Mouse (Mus musculus): Measurements from ENCODE around the gene Uspl1. TPM values are rescaled to one million over a fixed set of nuclear protein-coding genes. Genes with fewer than 3 reads are reported as not detected.
"Not testable (repeated sequence)": the region's sequence is repeated elsewhere in the genome, so short reads cannot be mapped to it uniquely, and the experiment has no call there.

Uspl1 gene
- polyA plus RNA-seq (2017; shearing (Covaris generic)), result 10 to 100 TPM; 33.6 to 38.3 (median 34.7) TPM

DNA sequence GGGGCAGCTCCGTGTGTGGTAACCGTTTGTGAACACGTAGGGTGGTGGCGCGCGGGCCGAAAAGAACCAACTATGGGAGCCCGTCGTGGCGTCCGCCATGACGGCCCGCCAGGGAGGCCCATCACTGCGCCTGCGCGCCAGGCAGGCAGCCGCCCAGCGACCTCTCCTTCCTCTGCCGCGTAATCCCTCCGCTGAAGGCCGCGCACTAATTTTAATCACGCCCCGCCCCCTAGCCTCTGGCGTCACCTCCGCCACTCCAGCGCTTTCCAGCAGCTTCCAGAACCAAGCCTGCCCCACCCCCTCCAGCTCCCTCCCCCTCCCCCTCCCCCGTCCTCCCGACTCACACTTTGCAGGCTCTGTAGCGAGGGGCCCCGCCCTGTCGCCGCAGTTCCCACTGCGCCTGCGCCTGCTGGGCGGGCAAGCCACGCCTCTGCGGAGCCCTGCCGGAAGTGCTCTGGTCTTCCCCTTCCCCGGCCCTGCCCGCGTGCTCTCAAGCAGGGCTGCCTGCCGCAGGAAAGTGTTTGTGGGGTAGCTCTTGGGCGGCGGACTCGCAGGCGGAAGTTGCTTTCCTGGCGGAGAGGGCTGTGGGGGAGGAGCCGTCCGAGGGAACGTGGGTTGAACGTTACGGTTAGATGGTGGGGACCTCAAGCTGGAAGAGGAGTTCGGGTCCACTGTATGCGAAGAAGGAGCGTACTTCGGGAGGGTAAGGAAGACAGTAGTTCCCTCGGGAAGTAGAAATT lies at the start of gene Uspl1, which contains the start of gene Hmgb1:
TSS of gene Uspl1 (plus strand) at position 247 of the 740 bp plus-strand sequence.
TSS of gene Hmgb1 (minus strand) at position 386 of the 740 bp plus-strand sequence.
- peak; percentile 88 for ATAC-seq

DNA sequence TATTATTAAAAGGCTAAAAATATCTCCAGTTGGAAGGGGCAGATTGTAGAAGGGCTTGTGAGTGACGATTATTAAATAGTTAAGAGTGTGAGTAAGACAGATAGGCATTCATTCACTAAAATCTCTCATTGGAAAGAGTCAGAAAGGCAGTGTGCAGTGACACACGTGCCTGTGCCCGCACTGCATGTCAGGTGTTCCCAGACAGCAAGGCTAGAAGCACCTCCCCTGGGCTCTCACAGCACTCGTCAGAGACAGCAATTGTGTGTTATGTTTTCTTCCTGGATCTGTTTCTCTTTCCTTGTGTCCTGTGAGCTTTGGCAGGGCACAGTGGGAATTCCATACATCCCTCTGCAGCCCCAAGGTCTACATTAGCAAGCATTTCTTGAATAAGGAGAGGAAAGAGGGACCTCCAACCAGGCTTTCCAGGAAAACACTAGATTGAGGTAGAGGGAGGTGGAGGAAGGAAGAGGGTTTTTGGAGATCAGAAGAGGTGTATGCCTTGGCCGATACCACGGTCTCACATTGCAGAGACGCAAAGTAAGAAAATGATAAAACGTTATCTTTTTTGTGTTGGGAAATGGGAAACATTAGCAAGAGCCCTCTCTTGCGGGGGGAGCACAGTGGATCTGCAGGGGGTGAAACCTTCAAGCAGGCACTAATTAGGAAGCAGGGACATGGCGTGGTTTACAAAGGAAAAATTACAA lies 49.2 kb upstream of the Uspl1 start:
- ATAC-seq, result no peak

DNA sequence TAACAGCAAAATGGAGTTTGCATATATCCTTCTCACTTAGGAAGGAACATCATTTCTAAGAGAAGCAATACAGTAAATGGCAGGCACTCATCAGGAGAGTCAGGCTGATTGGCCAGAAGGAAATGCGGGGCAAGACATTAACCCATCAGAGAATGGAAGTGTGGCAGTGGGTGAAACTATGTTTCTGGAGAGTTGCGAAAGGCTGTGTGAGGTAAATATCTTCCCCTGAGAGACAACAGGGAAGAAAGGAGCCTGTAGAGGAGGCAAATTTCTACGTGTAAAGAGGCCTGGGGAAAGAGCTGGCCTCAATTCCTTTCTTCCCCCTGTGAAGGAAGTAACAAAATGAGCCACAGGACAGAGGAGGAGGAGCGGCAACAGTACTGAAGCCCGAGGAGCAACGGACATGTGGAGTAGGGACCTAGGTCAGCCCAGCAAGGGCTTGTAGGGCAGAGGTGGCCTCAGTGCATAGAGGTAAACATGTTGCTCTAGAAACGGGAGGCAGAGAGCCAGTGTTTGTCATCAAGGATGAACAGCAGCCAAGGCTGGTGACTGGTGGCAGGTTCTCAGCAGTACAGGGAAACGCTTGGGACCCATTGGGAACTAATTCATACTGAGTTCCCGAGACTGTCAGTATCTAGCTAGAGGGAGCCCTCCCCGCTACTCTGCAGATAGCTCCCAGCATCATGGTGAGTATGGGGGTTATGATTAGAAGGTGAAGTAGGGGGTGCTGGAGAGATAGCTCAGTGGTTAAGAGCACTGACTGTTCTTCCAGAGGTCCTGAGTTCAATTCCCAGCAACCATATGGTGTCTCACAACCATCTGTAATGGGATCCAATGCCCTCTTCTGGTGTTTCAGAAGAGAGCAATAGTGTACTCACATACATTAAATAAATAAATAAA lies 48.4 kb upstream of the Uspl1 start:
- no peak for ATAC-seq

DNA sequence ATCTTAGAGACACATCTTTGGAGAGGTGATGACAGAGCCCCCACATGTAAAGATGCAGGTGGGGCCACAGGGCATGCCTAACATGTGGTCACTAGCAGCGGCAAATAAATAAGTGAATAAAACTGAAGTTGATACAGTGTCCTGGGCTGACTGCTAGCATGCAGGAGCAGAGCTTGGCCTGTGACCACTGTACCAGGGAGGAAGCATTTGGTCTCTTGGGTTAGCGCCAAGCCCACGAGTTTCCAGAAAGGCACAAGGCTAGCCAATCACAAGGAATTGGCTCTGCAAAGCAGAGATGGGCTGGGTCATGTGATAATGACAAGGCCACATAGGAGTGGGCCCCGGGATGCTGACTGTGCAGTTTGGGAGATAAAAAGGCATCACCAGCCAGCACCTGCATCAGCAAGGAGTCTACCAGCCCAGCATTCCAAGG lies 47.2 kb upstream of the Uspl1 start:
- no peak for ATAC-seq

DNA sequence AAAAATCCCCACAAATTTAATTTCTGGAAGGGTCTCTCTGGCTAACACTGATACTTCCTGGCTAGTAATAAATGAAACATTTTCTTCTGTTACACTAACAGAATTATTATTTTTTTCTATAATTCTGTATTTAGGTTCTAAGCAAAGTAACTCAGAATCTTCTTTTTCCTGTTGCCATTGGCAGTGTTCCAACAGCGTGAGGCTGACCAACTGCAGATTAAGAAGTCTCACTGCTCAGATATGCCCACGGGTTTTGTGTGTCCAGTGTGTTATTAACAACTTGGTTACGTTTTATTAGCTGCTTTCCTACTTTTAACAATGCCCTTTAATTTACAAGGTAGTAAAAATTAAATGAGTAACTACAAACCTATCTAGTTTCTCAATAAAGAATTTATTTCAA lies 46.7 kb upstream of the Uspl1 start:
- no peak for ATAC-seq

DNA sequence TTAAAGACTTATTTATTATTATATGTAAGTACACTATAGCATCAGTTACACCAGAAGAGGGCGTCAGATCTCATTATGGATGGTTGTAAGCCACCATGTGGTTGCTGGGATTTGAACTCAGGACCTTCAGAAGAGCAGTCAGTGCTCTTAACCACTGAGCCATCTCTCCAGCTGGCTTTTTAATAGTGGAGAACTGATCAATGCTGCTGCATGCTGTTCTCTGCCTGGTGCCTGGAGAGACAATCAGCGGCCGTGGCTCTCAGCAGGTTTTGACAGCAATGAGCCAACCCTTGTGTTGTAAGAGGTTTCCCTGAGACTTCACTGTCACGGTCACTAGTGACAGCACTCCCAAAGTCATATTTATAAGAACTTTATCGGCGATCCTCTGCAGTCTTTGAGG lies 46.1 kb upstream of the Uspl1 start:
- ATAC-seq, result not testable (repeated sequence)

DNA sequence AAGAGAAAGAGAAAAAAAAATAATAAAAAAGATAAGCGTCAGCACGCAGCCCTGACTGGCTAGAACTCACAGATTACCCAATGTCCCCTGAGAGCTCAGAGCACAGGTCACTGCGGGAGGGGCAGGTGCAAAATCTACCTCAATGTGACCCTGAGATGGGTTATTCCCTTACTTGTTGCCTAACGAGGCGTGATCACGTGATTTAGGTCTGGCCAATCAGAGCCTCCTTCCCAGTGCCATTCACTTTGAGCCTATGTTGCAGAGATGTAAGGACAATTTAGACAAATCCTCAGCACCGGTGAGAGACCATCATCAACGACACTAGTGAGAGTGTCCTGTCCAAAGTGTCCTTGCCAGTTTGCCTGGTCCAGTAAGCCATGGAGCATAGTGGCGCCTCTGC lies 43.8 kb upstream of the Uspl1 start:
- no peak for ATAC-seq

DNA sequence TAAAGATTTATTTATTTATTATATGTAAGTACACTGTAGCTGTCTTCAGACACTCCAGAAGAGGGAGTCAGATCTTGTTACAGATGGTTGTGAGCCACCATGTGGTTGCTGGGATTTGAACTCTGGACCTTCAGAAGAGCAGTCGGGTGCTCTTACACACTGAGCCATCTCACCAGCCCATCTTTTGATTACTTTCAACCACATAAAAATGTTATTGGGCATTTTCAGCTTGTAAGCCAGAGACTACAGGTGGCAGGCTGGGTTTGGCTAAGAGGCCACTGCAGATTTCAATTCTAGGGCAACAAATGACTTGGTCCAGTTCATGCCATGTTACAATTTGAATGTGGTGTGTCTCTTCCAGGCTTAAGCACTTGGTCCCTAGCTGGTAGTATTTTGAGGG lies 43.0 kb upstream of the Uspl1 start:
- not testable (repeated sequence) for ATAC-seq

DNA sequence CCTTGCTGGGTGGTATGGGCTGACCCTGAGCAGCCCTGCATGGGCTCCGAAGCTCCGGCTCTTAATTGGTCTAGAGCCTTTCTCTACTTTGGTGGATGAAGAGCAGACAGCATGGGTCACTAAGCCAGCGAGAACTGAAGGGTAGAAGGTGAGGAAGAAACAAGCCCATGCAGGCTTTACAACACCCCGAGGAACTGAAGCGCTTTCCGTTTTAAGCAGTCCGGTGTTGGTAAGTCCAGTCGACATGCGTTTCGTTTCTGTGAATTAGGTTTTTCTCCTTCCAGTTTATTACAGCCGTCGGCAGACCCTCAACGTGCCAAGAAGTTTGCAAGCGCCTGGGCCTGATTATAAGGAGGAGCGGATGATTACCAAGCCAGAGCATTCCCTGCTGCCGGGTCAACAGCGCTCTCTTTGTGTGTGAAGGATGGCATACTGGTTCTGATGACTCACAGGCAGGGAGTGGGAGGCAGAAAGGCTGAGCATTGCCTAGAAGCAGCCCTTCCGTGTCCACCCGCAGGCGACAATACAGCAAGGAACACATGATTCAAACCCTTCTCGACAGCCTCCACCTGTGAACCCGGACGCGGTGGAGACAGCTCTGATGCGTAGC lies 40.3 kb upstream of the Uspl1 start:
- no peak for ATAC-seq

DNA sequence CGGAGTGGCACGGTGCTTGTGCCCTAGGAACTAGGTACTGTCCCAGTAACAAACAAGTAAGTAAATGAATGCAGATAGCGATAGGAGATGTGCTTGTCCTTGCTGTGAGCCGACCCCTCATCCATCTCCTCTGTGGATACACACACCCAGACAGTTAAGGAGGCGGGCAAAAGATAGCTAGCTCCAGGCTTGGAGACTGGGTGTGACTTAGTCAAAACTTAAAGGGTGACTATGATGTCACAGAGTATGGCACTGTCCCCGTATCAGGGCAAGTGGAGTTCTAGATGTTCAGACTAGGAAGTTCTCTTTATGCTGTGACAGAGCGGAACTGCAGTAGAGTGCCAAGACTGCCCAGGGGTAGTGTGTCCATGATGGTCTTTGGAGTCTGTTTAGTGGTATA lies 37.5 kb upstream of the Uspl1 start:
- no peak for ATAC-seq

DNA sequence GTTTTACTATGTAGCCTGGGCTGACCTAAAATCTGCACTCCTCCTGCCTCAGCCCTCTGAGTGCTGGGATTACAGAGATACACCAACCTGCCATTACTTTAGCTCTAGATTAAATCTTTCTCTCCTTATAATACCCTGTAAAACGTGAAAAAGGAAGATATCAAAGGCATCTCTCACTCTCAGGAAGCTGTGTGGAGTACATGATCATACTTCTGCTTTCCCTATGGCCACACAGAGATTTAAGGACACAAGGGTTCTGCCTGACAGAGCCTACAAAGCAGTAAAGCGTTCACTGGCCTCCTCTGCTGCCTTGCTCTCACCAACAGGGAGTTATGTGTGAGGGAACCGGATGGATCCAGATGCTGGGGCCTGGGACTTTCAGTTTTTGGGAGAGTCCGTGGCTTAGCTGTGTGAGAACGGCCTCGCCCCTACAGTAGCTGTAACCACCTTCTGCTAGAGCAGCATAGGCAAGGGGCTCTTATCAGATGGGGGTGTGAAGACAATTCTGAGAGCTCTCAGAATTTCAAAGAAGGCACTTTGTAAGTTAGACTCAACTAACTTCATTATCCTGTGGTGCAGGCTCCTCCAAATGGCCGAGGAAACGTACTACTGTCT lies 36.7 kb upstream of the Uspl1 start:
- ATAC-seq, result no peak

DNA sequence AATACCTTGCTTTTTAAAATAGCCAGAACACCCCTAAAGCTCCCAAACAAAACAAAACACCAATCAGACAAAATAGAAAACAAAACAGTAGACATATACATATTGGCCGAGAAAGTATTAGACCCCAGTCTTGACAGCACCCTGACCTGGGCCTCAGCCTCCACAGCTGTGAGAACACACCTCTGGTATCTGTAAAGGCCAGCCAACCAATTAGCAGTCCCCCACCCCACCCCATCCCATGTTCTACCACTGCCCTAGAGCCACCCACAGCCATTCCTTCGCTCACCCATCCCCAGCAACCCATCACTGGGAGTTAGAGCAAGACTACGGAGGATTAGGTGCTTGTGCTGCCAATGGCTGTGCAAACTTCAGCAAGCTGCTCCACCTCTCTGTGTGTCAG lies 33.3 kb upstream of the Uspl1 start:
- no peak for ATAC-seq

DNA sequence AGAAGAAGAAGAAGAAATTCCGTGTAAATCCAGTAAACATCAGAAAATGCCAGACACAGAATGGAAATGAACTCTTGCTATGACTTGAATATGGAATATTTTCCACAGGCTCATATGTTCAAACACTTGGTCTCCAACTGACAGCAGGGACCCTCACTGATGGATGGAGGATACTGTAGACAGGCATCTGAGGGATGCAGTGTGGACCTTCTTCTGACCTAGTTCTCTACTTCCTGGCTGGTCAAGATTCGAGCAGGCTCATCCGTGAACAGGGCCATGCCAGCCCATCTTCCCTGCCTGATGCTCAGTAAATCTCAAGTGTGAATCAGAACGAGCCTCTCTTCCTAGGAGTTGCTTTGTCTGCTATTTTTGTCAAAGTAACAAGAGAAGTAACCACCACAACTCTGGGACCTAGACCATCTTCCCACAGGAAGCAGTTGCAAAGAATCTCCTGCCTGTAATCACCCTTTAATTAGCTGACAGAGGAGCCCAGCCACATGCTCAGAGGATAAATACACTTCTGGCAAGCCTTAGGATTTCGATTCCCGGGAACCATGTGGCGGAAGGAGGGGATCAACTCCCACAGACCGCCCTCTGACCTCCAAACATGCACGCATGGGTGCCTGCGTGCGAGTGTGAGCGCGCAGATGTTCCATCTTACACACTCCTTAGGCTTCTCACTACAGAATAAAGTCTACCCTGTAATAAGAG lies 31.9 kb upstream of the Uspl1 start:
- ATAC-seq, result no peak

DNA sequence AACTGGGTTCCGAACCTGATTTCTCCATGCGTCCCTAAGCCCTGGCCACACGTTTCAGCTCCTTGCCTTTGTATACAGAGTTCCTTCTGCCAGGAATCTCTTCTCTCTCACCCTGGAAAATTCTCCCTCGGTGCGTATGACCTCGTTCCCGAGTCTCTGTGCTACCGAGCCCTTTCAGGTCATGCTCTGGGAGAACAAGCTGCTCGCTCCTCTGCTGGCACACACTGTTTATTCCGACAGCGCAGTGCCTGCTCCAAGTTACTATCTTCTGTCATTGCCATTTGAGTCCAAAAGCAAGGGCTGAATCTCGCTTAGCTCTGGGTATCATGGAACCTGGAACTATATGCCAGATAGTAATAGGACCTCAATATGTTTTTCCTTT lies 31.4 kb upstream of the Uspl1 start:
- ATAC-seq, result no peak

DNA sequence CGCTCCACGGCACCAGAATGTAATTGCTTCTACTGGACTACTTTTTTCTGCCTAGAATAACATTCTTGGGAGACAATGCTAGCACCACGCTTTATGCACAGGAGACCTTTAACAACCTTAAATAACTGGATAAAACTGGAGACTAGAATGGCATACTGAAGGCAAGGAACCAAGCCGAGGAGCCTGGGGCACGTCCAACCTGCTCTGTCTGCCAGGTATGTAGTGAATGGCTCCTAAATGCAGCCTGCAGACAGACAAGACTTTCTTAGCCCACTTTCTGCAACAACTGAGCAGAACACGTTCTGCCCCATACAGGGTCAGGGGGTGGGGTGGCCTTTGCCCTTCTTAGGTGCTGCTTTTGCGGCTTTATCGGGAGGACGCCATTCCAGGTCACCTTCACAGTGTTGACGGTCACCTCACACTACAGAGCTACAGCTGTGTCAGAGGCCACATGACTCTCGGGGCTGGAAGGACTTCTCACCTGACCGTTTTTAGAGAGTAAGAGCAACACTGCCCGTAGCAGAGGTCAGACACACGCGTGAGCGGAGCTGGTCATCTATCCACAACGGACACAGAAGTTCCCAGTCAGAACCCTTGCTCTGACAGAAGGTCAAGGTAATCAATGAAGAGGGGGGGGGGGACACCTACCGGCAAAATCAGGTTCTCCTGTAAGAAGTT lies 27.1 kb upstream of the Uspl1 start:
- ATAC-seq, result no peak

DNA sequence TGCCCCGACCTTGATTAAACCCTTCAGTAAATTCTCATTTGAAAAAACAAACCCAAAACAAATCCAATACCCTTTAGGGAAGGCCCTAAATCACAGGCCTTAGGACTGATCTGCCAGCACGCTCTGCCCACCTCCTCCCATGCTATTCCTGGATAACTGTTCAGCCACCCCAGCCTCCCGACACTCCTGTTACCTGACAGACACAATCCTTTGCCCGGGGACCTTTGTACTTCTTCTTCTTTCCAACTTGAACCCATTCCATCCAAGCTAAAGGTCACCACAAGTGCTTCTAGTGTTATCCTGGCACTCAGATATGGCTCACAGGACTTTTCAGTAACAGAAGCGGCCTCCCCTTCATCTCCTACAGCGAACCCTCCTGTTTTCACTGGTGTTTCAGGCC lies 25.1 kb upstream of the Uspl1 start:
- ATAC-seq, result no peak

DNA sequence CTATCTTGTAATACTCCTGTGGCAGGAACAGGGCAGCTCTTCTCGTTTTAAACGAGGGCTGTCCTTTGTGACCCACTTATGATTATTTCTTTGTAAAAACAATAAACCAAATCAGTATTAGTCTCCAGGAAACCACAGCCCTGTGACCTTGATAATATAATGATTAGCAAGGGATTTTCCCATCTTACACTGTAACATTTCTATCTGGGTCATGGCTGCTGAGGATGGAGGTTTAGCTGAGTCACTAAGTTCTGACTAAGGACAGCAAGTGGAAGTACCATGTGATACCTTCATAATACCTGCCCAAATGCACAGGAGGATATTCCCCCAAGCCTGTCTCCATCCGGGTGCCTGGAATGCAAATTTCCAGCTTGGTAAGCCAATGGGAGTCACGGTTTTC lies 23.7 kb upstream of the Uspl1 start:
- ATAC-seq, result peak; percentile 86

DNA sequence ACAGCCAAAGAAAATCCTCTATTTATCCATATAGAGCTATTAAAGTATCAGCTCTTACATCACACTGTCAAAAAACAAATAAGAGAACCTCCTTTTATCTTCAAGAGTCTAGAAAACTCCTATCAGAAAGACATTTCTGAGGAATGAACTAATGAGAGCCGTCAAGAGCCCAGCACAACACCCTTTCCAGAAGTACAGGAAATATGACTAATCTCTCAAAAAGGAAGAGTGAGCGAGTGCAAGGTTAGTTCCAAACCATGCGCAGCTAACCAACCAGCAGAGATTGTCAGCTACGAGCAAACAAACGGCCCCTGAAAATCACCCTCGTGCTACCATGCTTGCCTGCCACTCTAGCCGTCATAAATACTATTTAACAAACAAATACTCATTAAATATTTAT lies 21.3 kb upstream of the Uspl1 start:
- ATAC-seq, result peak; percentile 29

DNA sequence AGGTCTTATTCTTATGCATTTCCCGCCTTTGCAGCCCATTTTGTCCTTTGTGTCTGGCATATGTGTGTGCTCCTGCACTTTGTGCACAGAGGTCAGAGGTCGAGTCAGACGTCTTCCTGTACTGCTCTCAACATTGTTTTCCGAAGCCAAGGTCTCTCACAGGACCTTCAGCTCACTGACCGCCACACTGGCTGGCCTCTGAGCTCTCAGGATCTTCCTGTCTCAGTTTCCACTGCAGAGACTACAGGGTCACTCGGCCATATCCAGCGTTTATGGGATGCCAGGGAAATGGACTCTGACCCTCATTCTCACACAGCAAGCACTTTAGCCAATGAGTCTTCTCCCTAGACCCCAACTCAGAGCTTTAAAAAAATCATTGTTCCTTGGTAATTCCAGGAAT lies 19.3 kb upstream of the Uspl1 start:
- no peak for ATAC-seq

DNA sequence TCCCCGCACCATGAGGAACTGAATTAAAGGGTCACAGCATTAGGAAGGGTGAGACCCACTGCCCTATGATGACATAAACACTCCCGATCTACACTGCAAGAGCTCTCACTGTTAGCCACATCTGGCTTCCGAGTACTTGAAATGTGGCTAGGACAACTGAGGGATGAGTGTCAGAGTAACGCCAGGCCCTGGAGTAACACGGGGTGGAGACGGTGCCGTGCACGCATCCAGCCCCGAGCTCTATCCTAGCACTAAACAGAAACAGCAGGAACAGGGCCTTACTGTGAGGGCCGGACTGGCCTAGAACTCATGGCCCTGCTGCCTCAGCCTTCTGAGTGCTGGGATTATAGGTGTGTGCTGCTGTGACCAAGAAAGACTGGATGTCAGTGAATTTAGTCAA lies 18.1 kb upstream of the Uspl1 start:
- ATAC-seq, result no peak

DNA sequence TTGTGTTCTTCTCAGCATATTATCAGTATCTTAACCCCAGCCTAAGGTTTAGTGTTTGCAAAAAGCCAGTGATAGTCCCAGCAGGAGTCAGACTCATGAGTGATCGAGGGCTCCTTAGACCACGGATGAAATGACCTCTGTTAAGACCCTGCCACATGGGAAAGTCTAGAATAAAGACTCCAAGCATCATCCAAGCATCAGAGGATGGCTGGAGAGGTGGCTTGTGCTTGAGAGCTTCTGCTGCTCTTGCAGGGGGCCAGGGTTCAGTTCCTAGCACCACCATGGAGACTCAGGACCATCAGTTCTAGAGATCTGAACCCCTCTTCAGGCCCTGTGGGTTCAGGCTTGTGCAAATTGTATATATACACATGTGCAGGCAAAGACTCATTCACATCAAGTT lies 16.1 kb upstream of the Uspl1 start:
- no peak for ATAC-seq
